Mouse (Mus musculus) kidney, embryonic 14.5 days (tissue): ENCODE measurements around the gene Rpap2. TPM values are rescaled to one million over a fixed set of nuclear protein-coding genes. Genes with fewer than 3 reads are reported as not detected.

Experiments used
- ATAC-seq: fragments of 200-750 bp; cut with Nextera tagmentation; 2 replicates; pipeline ENCODE4 v1.8.0; 2017; ENCODE audit warnings: moderate number of reproducible peaks, mild to moderate bottlenecking, moderate TSS enrichment, moderate library complexity; ENCODE audit not compliant: low FRiP score, low TSS enrichment
- H3K27ac ChIP-seq: fragments of 300-500 bp; sonication (generic); 2 replicates; pipeline ENCODE4 v1.5.1; 2014; ENCODE audit warnings: low read depth, mild to moderate bottlenecking, low read length, moderate library complexity, mixed read lengths
- H3K27me3 ChIP-seq: fragments of 300-500 bp; sonication (generic); 2 replicates; pipeline ENCODE4 v1.6.1; 2014; ENCODE audit warnings: mild to moderate bottlenecking, low read length; ENCODE audit not compliant: control insufficient read depth, insufficient read depth
- H3K36me3 ChIP-seq: fragments of 300-500 bp; sonication (generic); 2 replicates; pipeline ENCODE4 v1.6.1; 2014; ENCODE audit warnings: low read length, mixed read lengths; ENCODE audit not compliant: control insufficient read depth, insufficient read depth
- H3K4me1 ChIP-seq: fragments of 300-500 bp; sonication (generic); 2 replicates; pipeline ENCODE4 v1.6.1; 2014; ENCODE audit warnings: low read length, mixed read lengths; ENCODE audit not compliant: control insufficient read depth, insufficient read depth
- H3K4me2 ChIP-seq: fragments of 300-500 bp; sonication (generic); replicated peaks from 2 replicates; pipeline ENCODE4 v1.6.1; 2014; ENCODE audit warnings: low read depth, mild to moderate bottlenecking, low read length
- H3K4me3 ChIP-seq: fragments of 300-500 bp; sonication (generic); 2 replicates; pipeline ENCODE4 v1.5.1; 2014; ENCODE audit warnings: mild to moderate bottlenecking, low read length
- H3K9ac ChIP-seq: fragments of 300-500 bp; sonication (generic); 2 replicates; pipeline ENCODE4 v1.6.1; 2014; ENCODE audit warnings: low read depth, mild to moderate bottlenecking, low read length, moderate library complexity
- H3K9me3 ChIP-seq: fragments of 300-500 bp; sonication (generic); 2 replicates; pipeline ENCODE4 v1.6.1; 2016; ENCODE audit warnings: low read length; ENCODE audit not compliant: control insufficient read depth
- WGBS: fragments of 180-500 bp; shearing (Covaris S2); extraction: QIAGEN DNeasy Blood & Tissue Kit; methylation state at CpG from one replicate; pipeline ENCODE4 v1.1.7; 2014; 5-methylcytosine and 5-hydroxymethylcytosine counted together
- polyA plus RNA-seq: library from polyadenylated mRNA; unstranded; fragments of >200 nt; fragmentation: Nextera tagmentation; extraction: Ambion mirVana; gene quantifications from 2 replicates; pipeline ENCODE4 v1.2.1, GENCODE M21; 2014

Gene Rpap2
- polyA plus RNA-seq, 1 experiment from 2014 or later, result 18.5 TPM

GRCm38 (mm10) chr5:107698888-107699287 lies 101.7 kb downstream of the Rpap2 start:
- 81% methylated on average over 8 of the region's 8 CpGs for WGBS
- ATAC-seq, result no peak
- H3K36me3 ChIP-seq, result no peaks in the 10 kb centered on the region
- no peak overlapping the region for H3K4me2 ChIP-seq
- no peaks in the 10 kb centered on the region for H3K27me3 ChIP-seq
- H3K4me1 ChIP-seq, result no peaks in the 10 kb centered on the region
- no peak overlapping the region for H3K27ac ChIP-seq
- no peak overlapping the region for H3K4me3 ChIP-seq
- no peak overlapping the region for H3K9ac ChIP-seq
- no peaks in the 10 kb centered on the region; the same call in 1 of the 2 replicates for H3K9me3 ChIP-seq

- Histone ChIP-seq H3K4me1 (no peaks in the 10 kb centered on the region), H3K9ac (no peak overlapping the region), H3K4me3 (no peak overlapping the region), H3K4me2 (no peak overlapping the region), H3K27me3 (no peaks in the 10 kb centered on the region), H3K9me3 (no peaks in the 10 kb centered on the region; the same call in 1 of the 2 replicates), H3K36me3 (no peaks in the 10 kb centered on the region), H3K27ac (no peak overlapping the region)
- ATAC-seq, result no peak
- 86% methylated on average over 10 of the region's 10 CpGs for WGBS
Measured at GRCm38 (mm10) chr5:107700873-107701272, 103.7 kb downstream of the Rpap2 start.

GRCm38 (mm10) chr5:107701658-107702057 lies 104.5 kb downstream of the Rpap2 start:
- Histone ChIP-seq H3K27ac (no peak overlapping the region), H3K36me3 (no peaks in the 10 kb centered on the region), H3K9me3 (no peaks in the 10 kb centered on the region), H3K4me2 (no peak overlapping the region), H3K27me3 (no peaks in the 10 kb centered on the region), H3K4me1 (no peaks in the 10 kb centered on the region), H3K4me3 (no peak overlapping the region), H3K9ac (no peak overlapping the region)
- no peak for ATAC-seq
- WGBS, result 86% methylated on average over 9 of the region's 9 CpGs

GRCm38 (mm10) chr5:107703207-107703763 lies 106.1 kb downstream of the Rpap2 start:
- no peak overlapping the region for H3K9ac ChIP-seq
- H3K27me3 ChIP-seq, result no peaks in the 10 kb centered on the region
- H3K9me3 ChIP-seq, result no peaks in the 10 kb centered on the region
- H3K4me3 ChIP-seq, result no peak overlapping the region
- ATAC-seq, result no peak
- H3K27ac ChIP-seq, result no peak overlapping the region
- no peaks in the 10 kb centered on the region for H3K36me3 ChIP-seq
- no peaks in the 10 kb centered on the region for H3K4me1 ChIP-seq
- H3K4me2 ChIP-seq, result no peak overlapping the region
- WGBS, result 86% methylated on average over 6 of the region's 6 CpGs

GRCm38 (mm10) chr5:107705756-107706155 lies 108.6 kb downstream of the Rpap2 start:
- WGBS, result 90% methylated on average over 4 of the region's 4 CpGs
- Histone ChIP-seq H3K9me3 (no peaks in the 10 kb centered on the region), H3K4me3 (no peak overlapping the region), H3K36me3 (no peaks in the 10 kb centered on the region), H3K4me2 (no peak overlapping the region), H3K27ac (no peak overlapping the region), H3K4me1 (no peaks in the 10 kb centered on the region), H3K27me3 (peaks cover 16% of the 10 kb centered on the region; the same call in 1 of the 2 replicates), H3K9ac (no peak overlapping the region)
- no peak for ATAC-seq

- Histone ChIP-seq H3K4me2 (no peak overlapping the region), H3K9ac (no peak overlapping the region), H3K27ac (no peak overlapping the region), H3K4me1 (no peaks in the 10 kb centered on the region), H3K27me3 (peaks cover 17% of the 10 kb centered on the region; the same call in 1 of the 2 replicates), H3K36me3 (no peaks in the 10 kb centered on the region), H3K4me3 (no peak overlapping the region), H3K9me3 (no peaks in the 10 kb centered on the region)
- WGBS, result 79% methylated on average over 1 of the region's 1 CpGs
- no peak for ATAC-seq
Measured at GRCm38 (mm10) chr5:107706262-107706661, 109.1 kb downstream of the Rpap2 start.

GRCm38 (mm10) chr5:107708124-107708797 lies 111.1 kb downstream of the Rpap2 start:
- 84% methylated on average over 8 of the region's 8 CpGs for WGBS

More at GRCm38 (mm10) chr5:107708124-107708797, 111.1 kb downstream of the Rpap2 start:
- ATAC-seq, result no peak
- Histone ChIP-seq H3K4me2 (no peak overlapping the region), H3K27ac (no peak overlapping the region), H3K9me3 (no peaks in the 10 kb centered on the region), H3K27me3 (peaks cover 27% of the 10 kb centered on the region; the same call in 1 of the 2 replicates), H3K4me3 (no peak overlapping the region), H3K4me1 (no peaks in the 10 kb centered on the region), H3K9ac (no peak overlapping the region), H3K36me3 (no peaks in the 10 kb centered on the region)

Other genes with a start within 250 kb of the Rpap2 start
- gene Ephx4, start 194.6 kb upstream of the Rpap2 start, polyA plus RNA-seq, result 2.5 and 2.7 TPM in 2 replicates
- not detected in 2 replicates for gene Lpcat2b, start 165.8 kb upstream of the Rpap2 start, polyA plus RNA-seq
- gene Btbd8, start 159.4 kb upstream of the Rpap2 start, polyA plus RNA-seq, result 4.0 and 4.1 TPM in 2 replicates
- 0.84 and 0.94 TPM in 2 replicates for gene Gm42669, start 89.8 kb upstream of the Rpap2 start, polyA plus RNA-seq
- gene 1700028K03Rik, start 62.7 kb upstream of the Rpap2 start, polyA plus RNA-seq, result 0.06 and 0.16 TPM in 2 replicates
- gene Glmn, start 515 bp downstream of the Rpap2 start, polyA plus RNA-seq, result 37.3 and 43.6 TPM in 2 replicates
- not detected in 2 replicates for gene Gfi1, start 128.7 kb downstream of the Rpap2 start, polyA plus RNA-seq
- gene Ube2d2b, start 232.7 kb downstream of the Rpap2 start, polyA plus RNA-seq, result 0.64 and 0.95 TPM in 2 replicates